Mouse (Mus musculus) CD4-positive naive resting alpha-beta T cell, adult 57 days (primary cell): ENCODE measurements around the gene Gdpd1. TPM values are rescaled to one million over a fixed set of nuclear protein-coding genes. Genes with fewer than 3 reads are reported as not detected.

Source experiments
- total RNA-seq: library from RNA; stranded (reverse); gene quantifications from one replicate; pipeline ENCODE4 v1.2.4, GENCODE M21; 2023

The Gdpd1 gene
- 0.24 TPM for total RNA-seq

GRCm38 (mm10) chr11:87073866-87074440 lies at the start of gene Gdpd1:
Gdpd1 (minus strand) TSS chr11:87074062.

GRCm38 (mm10) chr11:87108755-87109518 lies 35.1 kb upstream of the Gdpd1 start, which contains the start of gene Ska2:
Ska2 (plus strand) TSS chr11:87109234.

GRCm38 (mm10) chr11:87108409-87108754 lies 34.5 kb upstream of the Gdpd1 start, which contains the start of gene Prr11:
Prr11 (minus strand) TSS chr11:87108708.

GRCm38 (mm10) chr11:87086290-87086984 lies 12.6 kb upstream of the Gdpd1 start, which contains the start of gene Smg8:
Smg8 (minus strand) TSS chr11:87086774.

GRCm38 (mm10) chr11:86993041-86994037 lies 80.5 kb downstream of the Gdpd1 start, which contains the start of gene Ypel2:
Ypel2 (minus strand) TSS chr11:86993707.

Other genes starting within 250 kb of the Gdpd1 start
- gene Ypel2, start 80.4 kb downstream of the Gdpd1 start, total RNA-seq, result 3.3 TPM
- gene Smg8, start 12.7 kb upstream of the Gdpd1 start, total RNA-seq, result 20.8 TPM
- 0.59 TPM for gene Prr11, start 34.6 kb upstream of the Gdpd1 start, total RNA-seq
- gene Ska2, start 35.2 kb upstream of the Gdpd1 start, total RNA-seq, result 4.6 TPM
- gene Trim37, start 53.0 kb upstream of the Gdpd1 start, total RNA-seq, result 13.9 TPM